Mouse (Mus musculus) MEL (cell line): ENCODE measurements around the gene Psmb6. TPM values are rescaled to one million over a fixed set of nuclear protein-coding genes. Genes with fewer than 3 reads are reported as not detected.

Source experiments
- DNase-seq: peaks from one replicate; pipeline ENCODE4 v3.0.0; 2011; ENCODE audit warnings: low read depth, low spot score
- H3K27ac ChIP-seq: 2 replicates; pipeline ENCODE4 v1.5.1; 2012; ENCODE audit warnings: low read depth, mild to moderate bottlenecking, control low read depth, low read length, moderate library complexity; ENCODE audit not compliant: control insufficient read depth
- H3K27me3 ChIP-seq, 2 experiments: fragments of 150-350 bp in 1 of 2; sonication (generic) in 1 of 2; 2 replicates each; pipeline ENCODE4 v1.6.1; 2012; ENCODE audit warnings: low read length in 2 of 2, mild to moderate bottlenecking in 2 of 2, improper control_type of control experiment in 1 of 2, moderate library complexity in 1 of 2; ENCODE audit not compliant: insufficient read depth in 2 of 2, control insufficient read depth in 1 of 2
- H3K36me3 ChIP-seq, 2 experiments: 2 replicates each; pipeline ENCODE4 v1.6.1; 2012 to 2014; ENCODE audit warnings: low read length in 2 of 2, improper control_type of control experiment in 1 of 2, inconsistent platforms in 1 of 2, mild to moderate bottlenecking in 1 of 2; ENCODE audit not compliant: insufficient read depth in 2 of 2, control insufficient read depth in 1 of 2
- H3K4me1 ChIP-seq, 2 experiments: fragments of 150-350 bp in 1 of 2; sonication (generic) in 1 of 2; 2 replicates each; pipeline ENCODE4 v1.6.1; 2012; ENCODE audit warnings: low read length in 2 of 2, improper control_type of control experiment in 1 of 2, mild to moderate bottlenecking in 1 of 2; ENCODE audit not compliant: insufficient read depth in 2 of 2, control insufficient read depth in 1 of 2
- H3K4me3 ChIP-seq, 2 experiments: fragments of 150-350 bp in 1 of 2; sonication (generic) in 1 of 2; 2 replicates each; pipeline ENCODE4 v1.5.1; 2012; ENCODE audit warnings: low read depth in 2 of 2, low read length in 2 of 2, mild to moderate bottlenecking in 2 of 2, moderate library complexity in 2 of 2, control low read depth in 1 of 2, improper control_type of control experiment in 1 of 2; ENCODE audit not compliant: control insufficient read depth in 1 of 2, insufficient read depth in 1 of 2
- H3K79me2 ChIP-seq: 2 replicates; pipeline ENCODE4 v1.6.1; 2012; ENCODE audit warnings: mild to moderate bottlenecking, low read length, moderate library complexity; ENCODE audit not compliant: control insufficient read depth, poor library complexity, insufficient read depth
- H3K9ac ChIP-seq: 2 replicates; pipeline ENCODE4 v1.6.1; 2012; ENCODE audit warnings: low read depth, mild to moderate bottlenecking, control low read depth, low read length, moderate library complexity; ENCODE audit not compliant: control insufficient read depth, poor library complexity, severe bottlenecking
- H3K9me3 ChIP-seq: fragments of 150-350 bp; sonication (generic); replicated peaks from 2 replicates; pipeline ENCODE4 v1.6.1; 2012; ENCODE audit warnings: mild to moderate bottlenecking, low read length, improper control_type of control experiment, moderate library complexity; ENCODE audit not compliant: insufficient read depth
- BHLHE40 ChIP-seq: IDR thresholded peaks from 2 replicates; pipeline ENCODE4 v1.6.1; 2012; ENCODE audit warnings: low read depth, mild to moderate bottlenecking, inconsistent platforms, low read length, improper control_type of control experiment, borderline replicate concordance
- CHD1 ChIP-seq: IDR thresholded peaks from 2 replicates; pipeline ENCODE4 v1.6.1; 2012; ENCODE audit warnings: low read depth, mild to moderate bottlenecking, inconsistent platforms, low read length, improper control_type of control experiment
- CHD2 ChIP-seq: IDR thresholded peaks from 2 replicates; pipeline ENCODE4 v1.6.1; 2011; ENCODE audit warnings: low read length, improper control_type of control experiment
- CTCF ChIP-seq, 3 experiments: IDR thresholded peaks in 2 of 3; conservative IDR thresholded peaks in 1 of 3; 2 replicates each; pipeline ENCODE4 v1.5.1; 2011 to 2012; ENCODE audit warnings: low read length in 3 of 3, low read depth in 2 of 3, mild to moderate bottlenecking in 2 of 3, improper control_type of control experiment in 1 of 3, inconsistent platforms in 1 of 3, mixed read lengths in 1 of 3, moderate library complexity in 1 of 3; ENCODE audit not compliant: control insufficient read depth in 1 of 3, insufficient read depth in 1 of 3, poor library complexity in 1 of 3, severe bottlenecking in 1 of 3
- E2F4 ChIP-seq: IDR thresholded peaks from 2 replicates; pipeline ENCODE4 v1.6.1; 2011; ENCODE audit warnings: low read depth, low read length, improper control_type of control experiment, borderline replicate concordance
- ELF1 ChIP-seq: IDR thresholded peaks from 2 replicates; pipeline ENCODE4 v1.6.1; 2014; ENCODE audit warnings: low read depth, mild to moderate bottlenecking, inconsistent platforms, low read length, improper control_type of control experiment, moderate library complexity
- EP300 ChIP-seq, 2 experiments: IDR thresholded peaks; 2 replicates each; pipeline ENCODE4 v1.6.1; 2011; ENCODE audit warnings: improper control_type of control experiment in 2 of 2, low read length in 2 of 2, low read depth in 1 of 2, mild to moderate bottlenecking in 1 of 2
- ETS1 ChIP-seq: IDR thresholded peaks from 2 replicates; pipeline ENCODE4 v1.6.1; 2012; ENCODE audit warnings: low read depth, mild to moderate bottlenecking, inconsistent platforms, low read length, improper control_type of control experiment, moderate library complexity
- GABPA ChIP-seq: IDR thresholded peaks from 2 replicates; pipeline ENCODE4 v1.6.1; 2012; ENCODE audit warnings: low read depth, mild to moderate bottlenecking, inconsistent platforms, low read length, improper control_type of control experiment, moderate library complexity
- HCFC1 ChIP-seq: IDR thresholded peaks from 2 replicates; pipeline ENCODE4 v1.6.1; 2012; ENCODE audit warnings: low read depth, mild to moderate bottlenecking, inconsistent platforms, low read length, improper control_type of control experiment, moderate library complexity
- JUND ChIP-seq: IDR thresholded peaks from 2 replicates; pipeline ENCODE4 v1.6.1; 2011; ENCODE audit warnings: low read depth, mild to moderate bottlenecking, improper control_type of control experiment, low read length
- KAT2A ChIP-seq: conservative IDR thresholded peaks from 2 replicates; pipeline ENCODE4 v1.6.1; 2012; ENCODE audit warnings: low read depth, low read length, improper control_type of control experiment, inconsistent platforms
- MAX ChIP-seq: IDR thresholded peaks from 2 replicates; pipeline ENCODE4 v1.6.1; 2011; ENCODE audit warnings: low read length, improper control_type of control experiment
- MAZ ChIP-seq: IDR thresholded peaks from 2 replicates; pipeline ENCODE4 v1.6.1; 2012; ENCODE audit warnings: low read depth, mild to moderate bottlenecking, inconsistent platforms, low read length, improper control_type of control experiment
- MXI1 ChIP-seq: IDR thresholded peaks from 2 replicates; pipeline ENCODE4 v1.6.1; 2011; ENCODE audit warnings: mild to moderate bottlenecking, low read depth, low read length, improper control_type of control experiment
- MYB ChIP-seq: IDR thresholded peaks from 2 replicates; pipeline ENCODE4 v1.6.1; 2011; ENCODE audit warnings: mild to moderate bottlenecking, low read depth, low read length, improper control_type of control experiment
- MYC ChIP-seq: IDR thresholded peaks from 2 replicates; pipeline ENCODE4 v1.6.1; 2011; ENCODE audit warnings: low read depth, mild to moderate bottlenecking, low read length, improper control_type of control experiment, moderate library complexity
- NRF1 ChIP-seq: IDR thresholded peaks from 2 replicates; pipeline ENCODE4 v1.6.1; 2014; ENCODE audit warnings: low read depth, mild to moderate bottlenecking, inconsistent platforms, low read length, improper control_type of control experiment, moderate library complexity; ENCODE audit not compliant: poor library complexity, insufficient read depth, severe bottlenecking
- POLR2A ChIP-seq, 2 experiments: IDR thresholded peaks; 2 replicates each; pipeline ENCODE4 v1.6.1; 2011 to 2012; ENCODE audit warnings: low read length in 2 of 2, mild to moderate bottlenecking in 2 of 2, control low read depth in 1 of 2, improper control_type of control experiment in 1 of 2, low read depth in 1 of 2, moderate library complexity in 1 of 2; ENCODE audit not compliant: control insufficient read depth in 1 of 2, insufficient read depth in 1 of 2, poor library complexity in 1 of 2
- POLR2AphosphoS2 ChIP-seq: IDR thresholded peaks from 2 replicates; pipeline ENCODE4 v1.6.1; 2011; ENCODE audit warnings: low read length, improper control_type of control experiment
- POLR2AphosphoS5 ChIP-seq: IDR thresholded peaks from 2 replicates; pipeline ENCODE4 v1.6.1; 2012; ENCODE audit warnings: low read depth, borderline replicate concordance, mild to moderate bottlenecking, inconsistent platforms, low read length, moderate library complexity, mixed read lengths
- RAD21 ChIP-seq: IDR thresholded peaks from 2 replicates; pipeline ENCODE4 v1.6.1; 2011; ENCODE audit warnings: mild to moderate bottlenecking, low read depth, low read length, improper control_type of control experiment
- RCOR1 ChIP-seq: IDR thresholded peaks from 2 replicates; pipeline ENCODE4 v1.6.1; 2012; ENCODE audit warnings: low read depth, mild to moderate bottlenecking, inconsistent platforms, low read length, improper control_type of control experiment
- SMC3 ChIP-seq: IDR thresholded peaks from 2 replicates; pipeline ENCODE4 v1.6.1; 2011; ENCODE audit warnings: low read depth, low read length, improper control_type of control experiment
- TCF12 ChIP-seq: IDR thresholded peaks from 2 replicates; pipeline ENCODE4 v1.6.1; 2014; ENCODE audit warnings: low read depth, mild to moderate bottlenecking, inconsistent platforms, low read length, improper control_type of control experiment, moderate library complexity
- USF1 ChIP-seq: IDR thresholded peaks from 2 replicates; pipeline ENCODE4 v1.6.1; 2014; ENCODE audit warnings: low read depth, mild to moderate bottlenecking, inconsistent platforms, low read length, improper control_type of control experiment, moderate library complexity
- ZC3H11A ChIP-seq: IDR thresholded peaks from 2 replicates; pipeline ENCODE4 v1.6.1; 2012; ENCODE audit warnings: low read depth, mild to moderate bottlenecking, inconsistent platforms, low read length, improper control_type of control experiment
- ZKSCAN1 ChIP-seq: IDR thresholded peaks from 2 replicates; pipeline ENCODE4 v1.6.1; 2012; ENCODE audit warnings: low read depth, mild to moderate bottlenecking, inconsistent platforms, low read length, improper control_type of control experiment, moderate library complexity
- ZMIZ1 ChIP-seq: IDR thresholded peaks from 2 replicates; pipeline ENCODE4 v1.6.1; 2012; ENCODE audit warnings: low read depth, mild to moderate bottlenecking, inconsistent platforms, low read length, improper control_type of control experiment, moderate library complexity
- polyA plus RNA-seq, 2 experiments: library from polyadenylated mRNA; stranded (reverse) in 1 of 2; unstranded in 1 of 2; fragments of >175 nt in 1 of 2; fragments of >200 nt in 1 of 2; gene quantifications; 2 replicates each; pipeline versions ENCODE4 v1.2.1 to v1.2.4; 2012; ENCODE audit warnings: low replicate concordance in 2 of 2, low read depth in 1 of 2; ENCODE audit not compliant: insufficient read length in 2 of 2, insufficient read depth in 1 of 2, missing spikeins in 1 of 2
- total RNA-seq: library from RNA; depleted of rRNA; stranded (reverse); fragments of 300-350 nt; gene quantifications from 2 replicates; pipeline ENCODE4 v1.2.3, GENCODE M21; 2012

Gene Psmb6
- total and polyA plus RNA-seq, 3 experiments = 462 to 602 TPM; not detected in 1

GRCm38 (mm10) chr11:70506962-70507515 lies 18.1 kb upstream of the Psmb6 start:
- H3K4me1 ChIP-seq = peaks cover under 1 to 22% of the 10 kb centered on the region in 2 experiments; a peak in 3 of 4 replicates
- no peak for DNase-seq
- no peak overlapping the region for H3K4me3 ChIP-seq
- no peaks in the 10 kb centered on the region for H3K9me3 ChIP-seq
- H3K79me2 ChIP-seq = no peaks in the 10 kb centered on the region
- peaks cover 6 to 10% of the 10 kb centered on the region in 2 experiments for H3K27me3 ChIP-seq
- H3K36me3 ChIP-seq = peaks cover 0 to 17% of the 10 kb centered on the region in 2 experiments; a peak in 2 of 4 replicates
- no peak overlapping the region for H3K27ac ChIP-seq
- H3K9ac ChIP-seq = no peak overlapping the region
- TF ChIP-seq HCFC1 (no peak), KAT2A (no peak), TCF12 (no peak), GABPA (no peak), MYC (no peak), MAX (no peak), POLR2A (IDR thresholded peaks at IDR 0.05; ENCODE audit: control insufficient read depth in 1 of 2, insufficient read depth in 1 of 2, low read depth in 1 of 2, low read length in 2 of 2, poor library complexity in 1 of 2) (no peak), POLR2AphosphoS2 (no peak), ELF1 (no peak), EP300 (IDR thresholded peaks at IDR 0.05; ENCODE audit: low read depth in 1 of 2, low read length in 2 of 2) (no peak), CHD1 (no peak), ZKSCAN1 (no peak), CHD2 (no peak), POLR2AphosphoS5 (no peak), MYB (no peak), ZMIZ1 (no peak), JUND (no peak), E2F4 (no peak), RCOR1 (no peak)

- H3K9ac ChIP-seq = no peak overlapping the region
These were observed 15.2 kb upstream of the Psmb6 start for GRCm38 (mm10) chr11:70509753-70510564.

More at GRCm38 (mm10) chr11:70509753-70510564, 15.2 kb upstream of the Psmb6 start:
- Histone ChIP-seq H3K79me2 (no peaks in the 10 kb centered on the region), H3K4me3 (no peak overlapping the region), H3K9me3 (no peaks in the 10 kb centered on the region), H3K36me3 (peaks cover 0 to 28% of the 10 kb centered on the region in 2 experiments; a peak in 2 of 4 replicates), H3K27me3 (no peaks in the 10 kb centered on the region; a peak in 1 of 4 replicates), H3K4me1 (peaks cover 10 to 32% of the 10 kb centered on the region in 2 experiments), H3K27ac (no peak overlapping the region)
- DNase-seq = peak; percentile 74
- no peak for TF ChIP-seq BHLHE40
- TF ChIP-seq USF1 = no peak
- 0 out of 2 replicates have a peak, but pooled peaks have one; percentile 15 for TF ChIP-seq TCF12
- TF ChIP-seq MAZ = peak; percentile 64; the same call in 1 of the 2 replicates
- peak; percentile 65; the same call in 1 of the 2 replicates for TF ChIP-seq ZC3H11A
- no peak for TF ChIP-seq NRF1
- peak; percentile 73 for TF ChIP-seq RAD21
- TF ChIP-seq MXI1 = peak; percentile 36; the same call in 1 of the 2 replicates
- TF ChIP-seq MYC = no peak
- TF ChIP-seq ELF1 = no peak
- TF ChIP-seq ZKSCAN1 = no peak
- peak; percentile 89 for TF ChIP-seq SMC3
- TF ChIP-seq ETS1 = no peak
- TF ChIP-seq CTCF (IDR thresholded peaks at IDR 0.05 in 2 of 3, conservative IDR thresholded peaks at IDR 0.05 in 1 of 3; ENCODE audit: control insufficient read depth in 1 of 3, insufficient read depth in 1 of 3, low read depth in 2 of 3, low read length in 3 of 3, poor library complexity in 1 of 3, severe bottlenecking in 1 of 3) = peak; percentile 35 to 91 (median 83)
